Mouse (Mus musculus): ENCODE results near the gene Cdc37l1. TPM values are rescaled to one million over a fixed set of nuclear protein-coding genes. Genes with fewer than 3 reads are reported as not detected.

The Cdc37l1 gene
- total RNA-seq, 2 experiments from 2014 or later, result 63.6 to 69.9 TPM

GRCm38 (mm10) chr19:29044353-29044768 lies 54.2 kb downstream of the Cdc37l1 start:
- intact Hi-C loops (cut with DNase I), result no loop called here
- DNase-seq, result no peak

GRCm38 (mm10) chr19:29045369-29045768 lies 55.2 kb downstream of the Cdc37l1 start:
- DNase-seq, result no peak
- intact Hi-C loops (cut with DNase I), result no loop called here

DNA sequence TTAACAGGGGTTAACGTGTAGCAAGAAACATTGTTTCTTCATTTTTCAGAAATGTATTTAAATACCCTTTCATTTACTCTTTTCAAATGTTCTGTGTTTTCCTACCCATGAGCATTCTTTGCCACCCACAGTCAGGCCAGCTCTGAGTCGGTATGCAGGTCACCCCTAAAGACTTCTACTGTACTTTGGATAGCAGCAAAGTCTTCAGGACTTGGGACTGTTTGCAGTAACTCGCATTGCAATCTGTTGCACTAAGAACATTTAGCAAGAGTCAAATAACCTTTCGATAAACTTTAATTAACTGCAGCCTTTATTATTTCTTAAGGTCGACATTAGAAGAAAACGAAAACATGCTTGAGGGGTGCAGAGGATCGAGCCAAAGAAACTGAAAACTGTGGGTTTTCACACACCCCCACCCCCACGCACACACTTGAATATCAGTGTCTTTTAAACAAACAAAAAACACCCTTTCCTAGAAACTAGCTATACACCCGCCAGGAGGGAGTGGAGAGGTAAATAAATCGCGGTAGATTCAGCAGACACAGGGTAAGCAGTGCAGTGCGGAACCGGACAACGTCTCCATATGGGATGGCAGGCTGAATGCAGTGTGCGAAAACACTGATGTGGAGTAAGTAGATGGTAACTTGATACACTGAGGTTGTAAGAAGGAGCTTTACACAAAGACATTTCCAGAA lies 56.0 kb downstream of the Cdc37l1 start:
- intact Hi-C loops (cut with DNase I), result loop anchor here (2.0 kb wide), 1 partner anchor 55 kb away; the partner anchor contains the start of gene Cdc37l1
- no peak for DNase-seq

GRCm38 (mm10) chr19:29046961-29047333 lies 56.8 kb downstream of the Cdc37l1 start:
- no peak for DNase-seq
- intact Hi-C loops (cut with DNase I), result loop anchor here (2.0 kb wide), 1 partner anchor 56 kb away; the partner anchor contains the start of gene Cdc37l1

GRCm38 (mm10) chr19:29047334-29048170 lies 57.4 kb downstream of the Cdc37l1 start, which contains the start of gene Ak3:
TSS of gene Ak3 (minus strand) at chr19:29047961.
- intact Hi-C loops (cut with DNase I), result loop anchor here (2.0 kb wide), 1 partner anchor 57 kb away; the partner anchor contains the start of gene Cdc37l1
- DNase-seq, result peak; percentile 78 to 87

DNA sequence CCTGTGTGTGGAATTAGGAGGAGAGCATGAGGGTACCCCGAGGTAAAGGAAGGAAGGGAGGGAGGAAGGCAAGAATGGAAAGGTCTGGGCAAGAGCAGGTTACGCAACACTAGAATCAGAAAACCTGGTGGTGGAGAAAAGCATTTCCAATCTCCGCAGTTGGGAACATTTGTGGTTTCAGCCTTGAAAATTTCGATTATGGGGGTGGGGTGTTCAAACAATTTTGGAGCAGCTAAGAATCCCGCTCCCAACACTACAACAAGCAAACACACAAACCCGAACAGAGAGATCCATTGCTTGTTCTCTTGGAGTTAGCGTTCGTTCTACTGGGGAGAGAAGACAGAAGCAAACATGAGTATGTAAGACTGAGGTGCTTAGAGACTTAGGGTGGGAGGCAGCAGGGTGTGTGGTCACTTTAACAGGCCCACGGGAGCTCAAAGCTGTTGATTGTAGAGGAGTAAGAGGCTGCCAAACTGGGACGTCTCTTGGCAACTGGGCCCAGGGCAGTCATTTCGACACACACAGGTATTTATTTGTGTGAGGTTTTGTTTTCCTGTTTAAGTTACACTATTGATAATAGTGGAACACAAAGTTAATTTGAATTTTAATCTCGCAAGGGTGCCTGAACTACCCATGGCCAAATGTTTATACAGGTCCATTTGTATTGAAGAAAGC lies 59.4 kb downstream of the Cdc37l1 start:
- intact Hi-C loops (cut with DNase I), result no loop called here
- no peak for DNase-seq

DNA sequence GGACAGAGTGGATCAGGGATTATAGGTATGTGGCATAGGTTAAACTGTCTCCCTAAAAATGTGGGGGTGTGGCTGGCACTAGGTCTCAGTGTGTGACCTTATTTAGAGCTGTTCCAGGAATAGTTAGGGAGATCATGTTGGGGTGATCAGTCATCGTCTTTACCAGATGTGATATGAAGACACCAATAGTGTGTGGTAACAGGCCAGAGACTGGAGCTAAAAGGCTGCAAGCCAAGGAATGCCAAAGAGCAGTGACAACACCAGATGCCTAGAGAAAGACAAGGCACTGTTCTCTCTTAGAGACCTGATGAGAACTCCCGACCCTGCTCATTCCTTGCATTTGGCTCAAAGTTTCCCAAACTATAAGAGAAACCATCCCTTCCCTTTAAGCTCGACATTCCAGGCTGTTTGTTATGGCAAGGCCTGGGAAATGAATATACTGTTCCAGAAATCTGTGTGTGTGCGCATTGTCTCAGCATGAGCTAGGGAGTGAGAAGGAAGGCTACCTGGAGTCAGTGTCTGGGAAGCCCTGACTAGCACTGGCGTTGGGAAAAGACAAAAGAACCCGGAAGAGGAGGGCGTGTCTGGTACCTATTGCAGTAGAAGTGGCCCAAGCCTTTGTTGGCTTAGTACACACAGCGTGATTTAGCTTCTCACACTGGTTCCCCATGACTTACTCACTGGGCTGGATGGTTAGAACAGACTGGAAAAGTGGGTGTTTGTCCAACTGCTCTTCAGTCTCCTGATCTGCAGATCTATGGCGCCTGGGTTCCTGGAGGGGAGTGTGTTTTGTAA lies 60.2 kb downstream of the Cdc37l1 start:
- intact Hi-C loops (cut with DNase I), result no loop called here
- no peak for DNase-seq

- DNase-seq, result no peak
- intact Hi-C loops (cut with DNase I), result no loop called here
These were observed 62.6 kb downstream of the Cdc37l1 start for GRCm38 (mm10) chr19:29052786-29053185.

GRCm38 (mm10) chr19:29054594-29054993 lies 64.4 kb downstream of the Cdc37l1 start:
- intact Hi-C loops (cut with DNase I), result no loop called here
- DNase-seq, result no peak

DNA sequence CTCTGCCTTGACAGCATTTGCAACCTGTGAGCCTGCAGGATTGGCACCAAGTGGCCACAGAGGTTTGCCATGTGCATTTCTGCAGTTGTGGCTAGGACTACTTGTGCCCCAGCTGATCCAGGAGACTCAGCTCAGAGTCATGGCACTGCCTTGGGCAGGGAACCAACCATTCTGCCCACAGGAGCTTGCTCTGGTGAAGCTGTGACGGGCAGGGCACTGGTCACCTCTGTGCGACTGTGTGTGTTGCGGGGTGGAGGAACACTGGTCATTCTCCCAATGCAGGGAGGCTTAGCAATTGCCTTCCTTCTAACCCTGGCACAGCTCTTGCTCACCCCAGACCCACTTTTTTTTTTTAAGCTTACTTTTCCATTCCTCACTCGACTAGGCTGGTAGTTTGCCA lies 65.3 kb downstream of the Cdc37l1 start:
- intact Hi-C loops (cut with DNase I), result loop anchor here (5.0 kb wide), 1 partner anchor 278 kb away; no protein-coding TSS in a partner anchor
- DNase-seq, result no peak

GRCm38 (mm10) chr19:29058741-29059140 lies 68.6 kb downstream of the Cdc37l1 start:
- DNase-seq, result no peak
- intact Hi-C loops (cut with DNase I), result loop anchor here (5.0 kb wide), 1 partner anchor 281 kb away; no protein-coding TSS in a partner anchor

GRCm38 (mm10) chr19:29059688-29060087 lies 69.5 kb downstream of the Cdc37l1 start:
- no peak for DNase-seq
- intact Hi-C loops (cut with DNase I), result loop anchor here (5.0 kb wide), 4 partner anchors 82 to 443 kb away; no protein-coding TSS in a partner anchor

GRCm38 (mm10) chr19:29060299-29060698 lies 70.1 kb downstream of the Cdc37l1 start:
- DNase-seq, result no peak
- intact Hi-C loops (cut with DNase I), result loop anchor here (5.0 kb wide), 3 partner anchors 83 to 442 kb away; no protein-coding TSS in a partner anchor

- intact Hi-C loops (cut with DNase I), result loop anchor here (5.0 kb wide), 3 partner anchors 86 to 439 kb away; no protein-coding TSS in a partner anchor
- no peak for DNase-seq
These were observed 72.9 kb downstream of the Cdc37l1 start for GRCm38 (mm10) chr19:29063009-29063408.

- intact Hi-C loops (cut with DNase I), result loop anchor here (1.0 to 5.0 kb wide), 6 partner anchors 86 to 439 kb away; no protein-coding TSS in a partner anchor
- DNase-seq, result peak; percentile 93 to 95
These were observed 73.6 kb downstream of the Cdc37l1 start for GRCm38 (mm10) chr19:29063577-29064363.

- peak; percentile 64 to 68 for DNase-seq
- intact Hi-C loops (cut with DNase I), result loop anchor here (1.0 to 5.0 kb wide), 6 partner anchors 87 to 438 kb away; no protein-coding TSS in a partner anchor
These were observed 74.4 kb downstream of the Cdc37l1 start for GRCm38 (mm10) chr19:29064451-29065102.

DNA sequence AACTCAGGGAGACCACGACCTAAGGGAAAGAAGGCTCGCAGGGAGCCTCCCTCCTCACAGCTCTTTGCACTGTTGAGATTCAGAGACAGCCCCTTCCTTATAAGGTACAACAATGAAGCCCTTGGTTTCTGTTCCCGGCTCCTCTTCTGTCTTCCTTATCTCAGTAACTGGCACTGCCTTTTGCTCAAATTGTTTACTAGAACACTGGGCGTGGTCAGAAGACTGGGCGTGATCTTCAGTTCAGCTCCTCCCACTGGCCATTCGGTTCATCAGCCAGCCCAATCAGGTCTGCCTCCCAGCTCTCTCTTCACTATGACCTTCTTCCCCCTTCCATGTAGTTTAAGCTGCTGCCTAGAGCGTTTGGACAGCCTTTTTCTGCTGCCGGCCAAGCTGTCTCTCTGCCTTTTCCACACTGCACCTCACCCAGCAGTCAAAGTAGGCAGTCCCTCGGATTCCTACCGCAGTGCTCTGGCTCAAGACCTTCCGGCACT lies 76.9 kb downstream of the Cdc37l1 start:
- intact Hi-C loops (cut with DNase I), result no loop called here

GRCm38 (mm10) chr19:29069195-29069594 lies 79.0 kb downstream of the Cdc37l1 start:
- DNase-seq, result no peak
- intact Hi-C loops (cut with DNase I), result loop anchor here (2.0 kb wide), 1 partner anchor 32 kb away; the partner anchor contains the start of gene Rcl1

More for the DNA sequence above, 76.9 kb downstream of the Cdc37l1 start:
- DNase-seq, result peak; percentile 80

Data from heart, postnatal 36 days (tissue).